Mouse (Mus musculus) heart, adult 2 months (tissue): ENCODE data around the gene Icmt.

Source experiments
- CTCF ChIP-seq: fragments of 200-600 bp; IDR thresholded peaks from 2 replicates; pipeline ENCODE4 v1.8.1; 2022; ENCODE audit warnings: antibody characterized with exemption, mild to moderate bottlenecking, moderate library complexity
- EP300 ChIP-seq: fragments of 200-500 bp; IDR thresholded peaks from 2 replicates; pipeline ENCODE4 v1.6.1; 2011; ENCODE audit warnings: low read depth, low read length, control low read depth; ENCODE audit not compliant: insufficient read depth
- POLR2A ChIP-seq: fragments of 200-500 bp; IDR thresholded peaks from 2 replicates; pipeline ENCODE4 v1.6.1; 2011; ENCODE audit warnings: mild to moderate bottlenecking, low read depth, low read length, control low read depth; ENCODE audit not compliant: insufficient read depth

- TF ChIP-seq POLR2A: no peak
- no peak for TF ChIP-seq CTCF
- no peak for TF ChIP-seq EP300
These were observed 58.6 kb downstream of the Icmt start for GRCm38 (mm10) chr4:152355672-152356071.
